Mouse (Mus musculus): Measurements from ENCODE around the gene BB287469.
"Not testable (repeated sequence)": the region's sequence is repeated elsewhere in the genome, so short reads cannot be mapped to it uniquely, and the experiment has no call there.

- TF ChIP-seq CTCF, POLR2A (IDR thresholded peaks at IDR 0.05; ENCODE audit: extremely low read depth, insufficient read depth, low read length): not testable (repeated sequence)
These were observed 47.7 kb downstream of the BB287469 start for GRCm38 (mm10) chr12:87864048-87864447.
